Mouse (Mus musculus) layer of hippocampus, adult 2 months (tissue): ENCODE data around the gene Fbxl5. TPM values are rescaled to one million over a fixed set of nuclear protein-coding genes. Genes with fewer than 3 reads are reported as not detected.
A peak's percentile ranks its signal among the peaks of the same experiment; 100 is the strongest.

Experiments
- DNase-seq, 2 experiments: peaks; one replicate each; pipeline ENCODE4 v3.0.0; 2022; ENCODE audit warnings: low spot score in 2 of 2
- H3K27ac ChIP-seq: fragments of 200-600 bp; 2 replicates; pipeline ENCODE4 v1.8.1; 2022
- H3K4me3 ChIP-seq: fragments of 200-600 bp; 2 replicates; pipeline ENCODE4 v1.8.1; 2022; ENCODE audit warnings: mild to moderate bottlenecking
- CTCF ChIP-seq: fragments of 200-600 bp; conservative IDR thresholded peaks from 2 replicates; pipeline ENCODE4 v1.8.1; 2022; ENCODE audit warnings: antibody characterized with exemption, mild to moderate bottlenecking, moderate library complexity
- total RNA-seq, 2 experiments: library from RNA; stranded (reverse); gene quantifications; 2 replicates each; pipeline ENCODE4 v1.2.3; 2021

The Fbxl5 gene
- total RNA-seq, 2 experiments from 2014 or later, result 89.3 to 97.2 TPM

GRCm38 (mm10) chr5:43792354-43792753 lies 29.1 kb downstream of the Fbxl5 start:
- no peak for TF ChIP-seq CTCF
- Histone ChIP-seq H3K27ac (no peak overlapping the region), H3K4me3 (no peak overlapping the region)
- no peak for DNase-seq

GRCm38 (mm10) chr5:43787976-43788752 lies 33.3 kb downstream of the Fbxl5 start:
- no peak for TF ChIP-seq CTCF
- DNase-seq, result no peak
- Histone ChIP-seq H3K27ac (no peak overlapping the region), H3K4me3 (no peak overlapping the region)

- no peak for DNase-seq
- TF ChIP-seq CTCF, result no peak
- Histone ChIP-seq H3K4me3 (no peak overlapping the region), H3K27ac (no peak overlapping the region)
Measured at GRCm38 (mm10) chr5:43786607-43787006, 34.8 kb downstream of the Fbxl5 start.

- no peak for TF ChIP-seq CTCF
- Histone ChIP-seq H3K4me3 (no peak overlapping the region), H3K27ac (no peak overlapping the region)
- no peak for DNase-seq
Measured at GRCm38 (mm10) chr5:43783996-43784395, 37.4 kb downstream of the Fbxl5 start.

GRCm38 (mm10) chr5:43781977-43782930 lies 39.2 kb downstream of the Fbxl5 start:
- Histone ChIP-seq H3K4me3 (peak overlapping the region; percentile 89), H3K27ac (peak overlapping the region; percentile 100)
- TF ChIP-seq CTCF, result no peak
- DNase-seq, result peak; percentile 48 to 79

GRCm38 (mm10) chr5:43781423-43781976 lies 39.9 kb downstream of the Fbxl5 start:
- H3K4me3 ChIP-seq, result peak overlapping the region; percentile 89
- peak overlapping the region; percentile 100 for H3K27ac ChIP-seq
- no peak for TF ChIP-seq CTCF
- DNase-seq, result peak in 1 of 2 experiments; percentile 21

- no peak for TF ChIP-seq CTCF
- no peak overlapping the region for H3K4me3 ChIP-seq
- no peak for DNase-seq
- H3K27ac ChIP-seq, result no peak overlapping the region
Measured at GRCm38 (mm10) chr5:43778583-43778982, 42.9 kb downstream of the Fbxl5 start.

GRCm38 (mm10) chr5:43776993-43777392 lies 44.4 kb downstream of the Fbxl5 start:
- DNase-seq, result no peak
- TF ChIP-seq CTCF, result no peak
- Histone ChIP-seq H3K4me3 (no peak overlapping the region), H3K27ac (peak overlapping the region; percentile 72)

GRCm38 (mm10) chr5:43776407-43776806 lies 45.0 kb downstream of the Fbxl5 start:
- TF ChIP-seq CTCF, result no peak
- DNase-seq, result no peak
- H3K27ac ChIP-seq, result peak overlapping the region; percentile 72
- H3K4me3 ChIP-seq, result no peak overlapping the region

- DNase-seq, result no peak
- Histone ChIP-seq H3K4me3 (no peak overlapping the region), H3K27ac (0 out of 2 replicates have a peak overlapping the region, but pooled peaks have one; percentile 10)
- TF ChIP-seq CTCF, result no peak
Measured at GRCm38 (mm10) chr5:43771555-43771954, 49.9 kb downstream of the Fbxl5 start.

- TF ChIP-seq CTCF, result no peak
- no peak for DNase-seq
- Histone ChIP-seq H3K4me3 (no peak overlapping the region), H3K27ac (no peak overlapping the region; the same call in 1 of the 2 replicates)
Measured at GRCm38 (mm10) chr5:43770618-43771354, 50.7 kb downstream of the Fbxl5 start.

- H3K27ac ChIP-seq, result no peak overlapping the region
- no peak for TF ChIP-seq CTCF
- no peak for DNase-seq
- no peak overlapping the region for H3K4me3 ChIP-seq
Measured at GRCm38 (mm10) chr5:43749092-43749491, 72.3 kb downstream of the Fbxl5 start.

- Histone ChIP-seq H3K4me3 (no peak overlapping the region), H3K27ac (no peak overlapping the region)
- no peak for DNase-seq
- no peak for TF ChIP-seq CTCF
Measured at GRCm38 (mm10) chr5:43748039-43748438, 73.4 kb downstream of the Fbxl5 start.
